Mouse (Mus musculus) CH12.LX (cell line): ENCODE measurements at regions not wholly inside any gene's neighbourhood (a gene's known extent, or its start where the extent isn't known, plus 50 kb on each side); places are given as distances from the start of the nearest gene placed in this dataset.

Experiments used
- DNase-seq: peaks from one replicate; pipeline ENCODE4 v3.0.0-alpha.2; 2013; ENCODE audit errors: extremely low read depth
- H3K27ac ChIP-seq: 2 replicates; pipeline ENCODE4 v1.5.1; 2012; ENCODE audit warnings: low read depth, mild to moderate bottlenecking, control low read depth, moderate library complexity; ENCODE audit not compliant: insufficient read depth
- H3K27me3 ChIP-seq: replicated peaks from 2 replicates; pipeline ENCODE3; 2012; ENCODE audit warnings: inconsistent platforms
- H3K36me3 ChIP-seq, 2 experiments: replicated peaks in 1 of 2; 2 replicates each; pipeline versions ENCODE3 to v1.6.1; 2012; ENCODE audit warnings: inconsistent platforms in 1 of 2, low read length in 1 of 2, mild to moderate bottlenecking in 1 of 2, mixed read lengths in 1 of 2, moderate library complexity in 1 of 2; ENCODE audit not compliant: control insufficient read depth in 1 of 2, insufficient read depth in 1 of 2
- H3K4me1 ChIP-seq, 2 experiments: 2 replicates each; pipeline ENCODE4 v1.6.1; 2012; ENCODE audit warnings: inconsistent platforms in 1 of 2, moderate library complexity in 1 of 2; ENCODE audit not compliant: insufficient read depth in 2 of 2, control insufficient read depth in 1 of 2
- H3K4me2 ChIP-seq: 2 replicates; pipeline ENCODE4 v1.6.1; 2012; ENCODE audit warnings: low read depth, mild to moderate bottlenecking, control low read depth; ENCODE audit not compliant: poor library complexity, insufficient read depth, severe bottlenecking
- H3K4me3 ChIP-seq, 3 experiments: fragments of 150-350 bp in 1 of 3; sonication (generic) in 1 of 3; replicated peaks in 1 of 3; 2 replicates each; pipeline versions ENCODE3 to v1.5.1; 2011 to 2012; ENCODE audit warnings: low read depth in 2 of 3, low read length in 2 of 3, mild to moderate bottlenecking in 2 of 3, moderate library complexity in 2 of 3, control low read depth in 1 of 3, improper control_type of control experiment in 1 of 3, inconsistent platforms in 1 of 3, mixed read lengths in 1 of 3; ENCODE audit not compliant: poor library complexity in 1 of 3
- H3K79me2 ChIP-seq: replicated peaks from 2 replicates; pipeline ENCODE4 v1.6.1; 2012; ENCODE audit warnings: mild to moderate bottlenecking, moderate library complexity; ENCODE audit not compliant: control insufficient read depth, poor library complexity, insufficient read depth, severe bottlenecking; ENCODE audit errors: extremely low read depth
- H3K9ac ChIP-seq: 2 replicates; pipeline ENCODE4 v1.6.1; 2012; ENCODE audit warnings: low read depth, mild to moderate bottlenecking, control low read depth, moderate library complexity; ENCODE audit not compliant: insufficient read depth
- H3K9me3 ChIP-seq: replicated peaks from 2 replicates; pipeline ENCODE3; 2012; ENCODE audit warnings: low read length, inconsistent platforms, mixed read lengths
- CHD2 ChIP-seq: IDR thresholded peaks from 2 replicates; pipeline ENCODE4 v1.6.1; 2011; ENCODE audit warnings: low read length, improper control_type of control experiment
- CTCF ChIP-seq, 2 experiments: IDR thresholded peaks in 1 of 2; conservative IDR thresholded peaks in 1 of 2; 2 replicates each; pipeline ENCODE4 v1.5.1; 2011 to 2012; ENCODE audit warnings: low read depth in 2 of 2, low read length in 2 of 2, improper control_type of control experiment in 1 of 2, inconsistent platforms in 1 of 2, mild to moderate bottlenecking in 1 of 2, moderate library complexity in 1 of 2
- EP300 ChIP-seq: IDR thresholded peaks from 2 replicates; pipeline ENCODE4 v1.6.1; 2011; ENCODE audit warnings: low read length, improper control_type of control experiment
- ETS1 ChIP-seq: conservative IDR thresholded peaks from 2 replicates; pipeline ENCODE4 v1.6.1; 2012; ENCODE audit warnings: low read depth, mild to moderate bottlenecking, inconsistent platforms, low read length, improper control_type of control experiment, moderate library complexity
- HCFC1 ChIP-seq: IDR thresholded peaks from 2 replicates; pipeline ENCODE4 v1.6.1; 2012; ENCODE audit warnings: low read depth, mild to moderate bottlenecking, inconsistent platforms, low read length, improper control_type of control experiment
- IRF4 ChIP-seq: IDR thresholded peaks from 2 replicates; pipeline ENCODE4 v1.6.1; 2014; ENCODE audit warnings: low read depth, mild to moderate bottlenecking, inconsistent platforms, low read length, improper control_type of control experiment
- MEF2A ChIP-seq: IDR thresholded peaks from 2 replicates; pipeline ENCODE4 v1.6.1; 2014; ENCODE audit warnings: low read depth, mild to moderate bottlenecking, inconsistent platforms, low read length, improper control_type of control experiment, borderline replicate concordance
- MYC ChIP-seq: IDR thresholded peaks from 2 replicates; pipeline ENCODE4 v1.6.1; 2011; ENCODE audit warnings: low read depth, mild to moderate bottlenecking, improper control_type of control experiment, low read length
- NELFE ChIP-seq: IDR thresholded peaks from 2 replicates; pipeline ENCODE4 v1.6.1; 2011; ENCODE audit warnings: low read depth, low read length, improper control_type of control experiment
- RAD21 ChIP-seq: IDR thresholded peaks from 2 replicates; pipeline ENCODE4 v1.6.1; 2011; ENCODE audit warnings: low read depth, mild to moderate bottlenecking, low read length, improper control_type of control experiment, moderate library complexity
- SIN3A ChIP-seq: IDR thresholded peaks from 2 replicates; pipeline ENCODE4 v1.6.1; 2012; ENCODE audit warnings: low read length, improper control_type of control experiment, inconsistent platforms
- ZC3H11A ChIP-seq: IDR thresholded peaks from 2 replicates; pipeline ENCODE4 v1.6.1; 2012; ENCODE audit warnings: low read depth, mild to moderate bottlenecking, inconsistent platforms, low read length, improper control_type of control experiment
- ZKSCAN1 ChIP-seq: IDR thresholded peaks from 2 replicates; pipeline ENCODE4 v1.6.1; 2012; ENCODE audit warnings: low read depth, inconsistent platforms, low read length, improper control_type of control experiment, borderline replicate concordance
- ZNF384 ChIP-seq: IDR thresholded peaks from 2 replicates; pipeline ENCODE4 v1.6.1; 2012; ENCODE audit warnings: low read depth, low read length, improper control_type of control experiment, inconsistent platforms
- dilution Hi-C: fragments of 300-500 bp; cut with MboI; formaldehyde crosslinking; loops from 2 replicates; pipeline ENCODE4 v1.14.3; 2020; ENCODE audit warnings: low sequenced_read_pairs; ENCODE audit not compliant: extremely low pct_unique_long_range_greater_than_20kb, extremely low pct_ligation_motif_present
- in situ Hi-C: fragments of 300-500 bp; cut with MboI; formaldehyde crosslinking; loops from 3 replicates; pipeline ENCODE4 v1.14.3; 2019; ENCODE audit warnings: low sequenced_read_pairs, low pct_ligation_motif_present, low pct_unique_long_range_greater_than_20kb, mixed read lengths

- H3K9ac ChIP-seq: no peak overlapping the region
- no peaks in the 10 kb centered on the region for H3K9me3 ChIP-seq
- dilution Hi-C loops: no loop called here
- H3K4me3 ChIP-seq: no peak overlapping the region
- H3K27ac ChIP-seq: no peak overlapping the region
- H3K4me1 ChIP-seq: peaks cover 0 to 4% of the 10 kb centered on the region in 2 experiments; a peak in 2 of 4 replicates
- H3K27me3 ChIP-seq: no peaks in the 10 kb centered on the region
- TF ChIP-seq CTCF (conservative IDR thresholded peaks at IDR 0.05 in 1 of 2, IDR thresholded peaks at IDR 0.05 in 1 of 2; ENCODE audit: low read depth in 2 of 2, low read length in 2 of 2): no peak
- TF ChIP-seq EP300: no peak
- no peaks in the 10 kb centered on the region for H3K79me2 ChIP-seq
- no peaks in the 10 kb centered on the region for H3K36me3 ChIP-seq
- no peak for DNase-seq
- in situ Hi-C loops: no loop called here
- H3K4me2 ChIP-seq: no peak overlapping the region
These were observed 96.5 kb upstream of the Btg3 start for GRCm38 (mm10) chr16:78473456-78473855.

- H3K4me3 ChIP-seq: no peak overlapping the region
- TF ChIP-seq IRF4: no peak
- no peak for TF ChIP-seq ZNF384
- no peak for TF ChIP-seq ETS1
- no peak for TF ChIP-seq RAD21
- no peak for TF ChIP-seq ZC3H11A
- no peaks in the 10 kb centered on the region for H3K9me3 ChIP-seq
- no peak overlapping the region for H3K4me2 ChIP-seq
- H3K4me1 ChIP-seq: no peaks in the 10 kb centered on the region
- no peaks in the 10 kb centered on the region for H3K79me2 ChIP-seq
- no peak for DNase-seq
- in situ Hi-C loops (loop anchor here (5.0 kb wide), 1 partner anchor 162 kb away; no protein-coding TSS in a partner anchor), dilution Hi-C loops (no loop called here)
- H3K27ac ChIP-seq: no peak overlapping the region
- no peak overlapping the region for H3K9ac ChIP-seq
- no peaks in the 10 kb centered on the region for H3K27me3 ChIP-seq
- no peaks in the 10 kb centered on the region for H3K36me3 ChIP-seq
These were observed 83.0 kb upstream of the Btg3 start for GRCm38 (mm10) chr16:78459996-78460395.

GRCm38 (mm10) chr16:78457731-78458151 is 80.7 kb upstream of the Btg3 start:
- Histone ChIP-seq H3K4me3 (no peak overlapping the region), H3K4me2 (no peak overlapping the region), H3K9ac (no peak overlapping the region)
- TF ChIP-seq MYC: no peak
- TF ChIP-seq RAD21: no peak
- no peak for TF ChIP-seq MEF2A
- no peak for TF ChIP-seq ZKSCAN1
- no peak for TF ChIP-seq NELFE
- no peak for TF ChIP-seq CHD2
- TF ChIP-seq HCFC1: no peak
- TF ChIP-seq SIN3A: no peak
- no peak for TF ChIP-seq ZC3H11A
- TF ChIP-seq, all 38 proteins: peak for 0
- no peaks in the 10 kb centered on the region for H3K4me1 ChIP-seq
- no peaks in the 10 kb centered on the region for H3K27me3 ChIP-seq
- no peak for DNase-seq
- in situ Hi-C loops (loop anchor here (5.0 kb wide), 1 partner anchor 165 kb away; no protein-coding TSS in a partner anchor), dilution Hi-C loops (no loop called here)
- no peak overlapping the region for H3K27ac ChIP-seq
- no peaks in the 10 kb centered on the region for H3K36me3 ChIP-seq
- H3K79me2 ChIP-seq: no peaks in the 10 kb centered on the region
- H3K9me3 ChIP-seq: no peaks in the 10 kb centered on the region
